Comparison of ENCODE assay signal across 26 mouse cellular contexts in genomic region chr6:65270723-65271122, GRCm38 (mm10).
"Had no signal": no experiment of that assay in that cellular context is flagged by ENCODE, and none has a peak within 500 bp of the region (broad histone marks: within the 10 kb centered on the region; RNA-seq: fewer than 3 reads in every experiment).

No protein-coding gene starts in this region.

- H3K9ac ChIP-seq: heart, embryonic 12.5 days; hindbrain, embryonic 12.5 days; hindbrain, embryonic 14.5 days; intestine, embryonic 15.5 days; limb, embryonic 12.5 days; liver, embryonic 13.5 days; liver, embryonic 15.5 days had no signal

- H3K27me3 ChIP-seq: heart, embryonic 12.5 days; hindbrain, embryonic 12.5 days; intestine, embryonic 15.5 days; limb, embryonic 12.5 days; liver, embryonic 13.5 days; liver, embryonic 15.5 days had no signal

- H3K4me2 ChIP-seq: heart, embryonic 12.5 days; hindbrain, embryonic 12.5 days; hindbrain, embryonic 14.5 days; intestine, embryonic 15.5 days; limb, embryonic 12.5 days; liver, embryonic 13.5 days; liver, embryonic 15.5 days had no signal

- H3K9me3 ChIP-seq: heart, embryonic 10.5 days; heart, embryonic 12.5 days; hindbrain, embryonic 10.5 days; hindbrain, embryonic 12.5 days; intestine, embryonic 15.5 days; limb, embryonic 10.5 days; limb, embryonic 12.5 days; liver, embryonic 13.5 days; liver, embryonic 15.5 days had no signal

- H3K27ac ChIP-seq: gastrocnemius, adult 2 months; heart, embryonic 10.5 days; hindbrain, embryonic 10.5 days; hindbrain, embryonic 12.5 days; hindbrain, embryonic 14.5 days; intestine, embryonic 15.5 days; layer of hippocampus, adult 2 months; left cerebral cortex, adult 2 months; limb, embryonic 10.5 days; limb, embryonic 12.5 days; liver, embryonic 13.5 days; liver, embryonic 15.5 days had no signal

- ATAC-seq: hindbrain, embryonic 16.5 days; inflammation-experienced regulatory T-cells, adult 6 months; intestine, embryonic 15.5 days; intestine, postnatal 0 days had no signal

- H3K4me3 ChIP-seq: gastrocnemius, adult 2 months; heart, embryonic 10.5 days; heart, embryonic 12.5 days; hindbrain, embryonic 10.5 days; hindbrain, embryonic 12.5 days; intestine, embryonic 15.5 days; layer of hippocampus, adult 2 months; left cerebral cortex, adult 2 months; limb, embryonic 10.5 days; limb, embryonic 12.5 days; liver, embryonic 13.5 days; liver, embryonic 15.5 days had no signal

- DNase-seq: gastrocnemius, adult 2 months; gastrocnemius, postnatal 10 days; gastrocnemius, postnatal 25 days; heart, adult 18-20 months; heart, postnatal 10 days; heart, postnatal 4 days; kidney, adult 18-20 months; kidney, adult 8-10 months; kidney, postnatal 10 days; kidney, postnatal 25 days; kidney, postnatal 4 days; liver, embryonic 13.5 days had no signal

- H3K4me1 ChIP-seq: heart, embryonic 10.5 days; heart, embryonic 12.5 days; hindbrain, embryonic 10.5 days; hindbrain, embryonic 12.5 days; intestine, embryonic 15.5 days; limb, embryonic 10.5 days; limb, embryonic 12.5 days; liver, embryonic 13.5 days; liver, embryonic 15.5 days had no signal

- H3K36me3 ChIP-seq: heart, embryonic 10.5 days; heart, embryonic 12.5 days; hindbrain, embryonic 10.5 days; hindbrain, embryonic 12.5 days; intestine, embryonic 15.5 days; limb, embryonic 10.5 days; limb, embryonic 12.5 days; liver, embryonic 13.5 days; liver, embryonic 15.5 days had no signal
